Mouse (Mus musculus): ENCODE measurements at regions not wholly inside any gene's neighbourhood (a gene's known extent, or its start where the extent isn't known, plus 50 kb on each side); places are given as distances from the start of the nearest gene placed in this dataset.
A peak's percentile ranks its signal among the peaks of the same experiment; 100 is the strongest.

DNA sequence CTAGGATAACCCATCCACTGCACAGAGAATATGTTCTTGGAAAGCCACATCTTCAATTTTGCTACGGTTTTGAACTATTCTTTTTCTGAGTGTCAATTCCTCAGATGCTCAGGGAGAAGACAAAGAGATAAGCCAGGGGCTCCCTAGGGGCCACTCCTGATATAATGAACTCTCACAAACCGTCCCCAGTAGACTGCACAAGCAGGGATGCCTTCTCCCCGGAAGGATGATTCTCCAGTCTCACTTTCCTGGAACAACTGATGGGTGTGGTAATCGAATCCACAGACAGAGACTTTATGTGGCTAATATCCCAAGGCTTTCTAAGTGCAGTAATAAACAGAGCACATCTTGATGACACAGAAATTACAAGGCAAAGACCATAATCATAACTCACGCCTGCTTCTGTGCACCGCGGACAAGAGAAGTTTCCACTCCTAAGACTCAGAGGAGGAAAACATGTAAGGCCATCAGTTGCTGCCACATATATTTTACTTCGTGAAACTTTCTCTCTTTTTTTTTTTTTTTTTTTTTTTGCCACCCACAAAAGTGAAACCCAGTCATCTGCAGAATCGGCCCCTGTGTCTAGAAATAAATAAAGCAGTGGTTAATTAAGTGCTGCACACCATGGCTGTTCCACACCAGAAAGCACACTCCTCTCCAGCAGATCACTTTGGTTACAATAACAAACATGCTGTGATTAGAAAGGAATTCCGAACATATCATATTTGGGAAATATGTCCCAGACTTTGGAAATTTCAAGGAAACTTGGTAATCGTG is 433.8 kb downstream of the Gsdmc2 start:
- TF ChIP-seq GATA1 (IDR thresholded peaks at IDR 0.05; ENCODE audit: low read length) = no peak

- no peak for TF ChIP-seq GATA1 (IDR thresholded peaks at IDR 0.05; ENCODE audit: low read length)
Observed at GRCm38 (mm10) chr15:63400445-63400844, 444.5 kb downstream of the Gsdmc2 start.

- no peak for TF ChIP-seq GATA1 (IDR thresholded peaks at IDR 0.05; ENCODE audit: low read length)
Observed at GRCm38 (mm10) chr15:63400011-63400410, 445.0 kb downstream of the Gsdmc2 start.

- no peak for TF ChIP-seq GATA1 (IDR thresholded peaks at IDR 0.05; ENCODE audit: low read length)
Observed at GRCm38 (mm10) chr15:63397485-63397884, 447.5 kb downstream of the Gsdmc2 start.

GRCm38 (mm10) chr15:63377258-63377657 is 467.7 kb downstream of the Gsdmc2 start:
- TF ChIP-seq GATA1 (IDR thresholded peaks at IDR 0.05; ENCODE audit: low read length) = no peak

DNA sequence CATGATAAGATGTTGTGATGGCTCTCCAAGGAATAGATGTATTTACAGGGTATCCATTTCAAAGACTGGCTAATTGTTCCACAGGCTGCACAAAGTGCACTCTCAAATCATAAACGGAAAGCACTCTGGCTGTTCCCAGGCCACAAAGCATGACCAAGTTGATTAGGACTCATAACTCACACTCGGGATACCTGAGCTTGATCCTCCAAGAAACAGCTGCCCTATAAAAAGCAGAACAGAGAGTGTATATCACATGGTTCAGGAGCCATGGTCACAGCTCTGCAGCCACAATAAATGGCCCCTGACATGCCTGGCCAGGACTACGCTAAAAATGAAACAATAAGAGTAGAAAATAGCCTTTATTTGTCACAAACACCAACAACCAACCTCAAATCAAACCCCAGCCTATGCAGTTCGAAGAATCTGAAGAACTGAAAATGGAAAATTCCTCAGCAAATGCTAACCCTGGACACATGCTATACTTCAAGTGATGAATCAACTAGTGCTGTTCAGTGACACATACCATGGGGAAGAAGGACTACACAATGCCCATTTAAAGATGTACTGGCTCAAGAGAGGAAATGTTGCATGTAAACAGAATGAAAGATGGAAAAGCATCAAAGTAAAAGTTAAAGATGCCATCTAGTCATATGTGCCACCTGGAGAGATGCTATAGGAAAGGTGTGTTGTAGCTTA is 473.5 kb downstream of the Gsdmc2 start:
- TF ChIP-seq GATA1 (IDR thresholded peaks at IDR 0.05; ENCODE audit: low read length) = no peak

DNA sequence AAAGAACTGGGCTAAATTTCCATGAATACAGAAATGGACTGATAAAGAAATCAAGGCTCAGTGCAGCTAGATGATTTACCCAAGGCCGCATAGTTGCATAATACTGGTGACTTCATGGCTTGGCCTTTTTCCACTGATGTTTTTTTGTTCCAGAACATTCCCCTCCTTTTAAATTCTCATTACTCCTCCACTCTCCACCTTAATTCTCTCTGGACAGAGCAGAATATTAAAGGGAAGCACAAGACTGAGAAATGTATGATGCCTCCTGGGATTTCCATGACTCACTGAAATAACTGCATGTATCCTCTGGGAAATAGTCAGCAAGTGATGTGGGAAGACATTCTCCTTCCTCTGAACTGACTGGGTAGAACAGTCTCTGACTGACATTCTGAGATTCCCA is 480.5 kb downstream of the Gsdmc2 start:
- no peak for TF ChIP-seq GATA1 (IDR thresholded peaks at IDR 0.05; ENCODE audit: low read length)

DNA sequence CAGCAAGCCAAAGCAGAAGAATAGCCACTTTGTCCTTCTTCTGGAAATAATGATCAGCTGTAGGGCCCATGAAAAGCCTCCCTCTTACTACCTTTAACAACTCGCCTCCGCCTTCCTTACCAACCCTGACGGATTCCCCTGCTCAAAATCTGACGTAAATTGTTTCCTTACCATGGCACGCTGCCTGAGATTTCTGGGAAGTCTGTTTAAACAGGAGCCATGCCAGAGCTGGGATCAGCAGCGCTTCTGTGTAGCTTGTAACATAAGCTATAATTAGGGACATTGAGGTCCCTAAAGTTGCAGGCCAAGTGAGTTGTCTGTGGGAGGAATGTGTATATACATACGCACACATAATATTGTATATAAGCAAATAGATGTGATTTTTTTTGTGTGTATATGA is 484.6 kb downstream of the Gsdmc2 start:
- TF ChIP-seq GATA1 (IDR thresholded peaks at IDR 0.05; ENCODE audit: low read length) = no peak

- peak; percentile 51 for TF ChIP-seq GATA1 (IDR thresholded peaks at IDR 0.05; ENCODE audit: low read length)
Observed at GRCm38 (mm10) chr15:63341730-63342129, 503.2 kb downstream of the Gsdmc2 start.

GRCm38 (mm10) chr15:63340322-63341060 is 504.5 kb downstream of the Gsdmc2 start:
- no peak for TF ChIP-seq GATA1 (IDR thresholded peaks at IDR 0.05; ENCODE audit: low read length)

- no peak for TF ChIP-seq GATA1 (IDR thresholded peaks at IDR 0.05; ENCODE audit: low read length)
Observed at GRCm38 (mm10) chr15:63319666-63320065, 525.3 kb downstream of the Gsdmc2 start.

- no peak for TF ChIP-seq GATA1 (IDR thresholded peaks at IDR 0.05; ENCODE audit: low read length)
Observed at GRCm38 (mm10) chr15:63310426-63310825, 534.6 kb downstream of the Gsdmc2 start.

DNA sequence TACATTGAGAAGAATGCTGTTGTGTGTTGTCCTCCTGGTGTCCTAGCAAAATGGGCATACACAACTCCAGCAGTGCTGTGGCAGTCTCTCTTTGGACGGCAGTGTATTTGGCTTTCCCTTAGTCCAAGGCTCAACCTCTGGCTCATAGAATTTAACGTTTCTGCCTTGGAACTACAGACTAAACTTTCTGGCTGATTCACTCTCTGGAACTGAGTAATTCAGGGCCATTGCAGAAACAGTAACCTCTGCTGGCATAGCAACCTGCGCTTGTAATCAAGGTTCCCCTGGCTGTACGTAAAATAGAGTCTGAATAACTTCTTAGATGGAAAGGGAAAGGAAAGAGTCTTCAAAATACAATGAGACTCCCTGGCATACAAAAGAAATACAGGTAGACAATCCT is 545.7 kb downstream of the Gsdmc2 start:
- no peak for TF ChIP-seq GATA1 (IDR thresholded peaks at IDR 0.05; ENCODE audit: low read length)

GRCm38 (mm10) chr15:63288534-63288933 is 556.4 kb downstream of the Gsdmc2 start:
- no peak for TF ChIP-seq GATA1 (IDR thresholded peaks at IDR 0.05; ENCODE audit: low read length)

GRCm38 (mm10) chr15:63286026-63286425 is 559.0 kb downstream of the Gsdmc2 start:
- TF ChIP-seq GATA1 (IDR thresholded peaks at IDR 0.05; ENCODE audit: low read length) = no peak

- TF ChIP-seq GATA1 (IDR thresholded peaks at IDR 0.05; ENCODE audit: low read length) = no peak
Observed at GRCm38 (mm10) chr15:63270381-63270780, 574.6 kb downstream of the Gsdmc2 start.
